Mouse (Mus musculus): ENCODE measurements around the gene Trit1. TPM values are rescaled to one million over a fixed set of nuclear protein-coding genes. Genes with fewer than 3 reads are reported as not detected.

The Trit1 gene
- polyA plus RNA-seq, 1 experiment = 20.4 TPM

- no peak for DNase-seq (ENCODE audit: low read depth)
- TF ChIP-seq CTCF (IDR thresholded peaks at IDR 0.05; ENCODE audit: borderline replicate concordance, extremely low read depth, insufficient read depth, insufficient read length) (0 out of 2 replicates have a peak, but pooled peaks have one; percentile 0), POLR2A (IDR thresholded peaks at IDR 0.05; ENCODE audit: borderline replicate concordance, extremely low read depth, insufficient read depth, insufficient read length, poor library complexity, severe bottlenecking) (no peak)
Observed at GRCm38 (mm10) chr4:123022896-123023295, 6.5 kb downstream of the Trit1 start.

- no peak for TF ChIP-seq POLR2A (IDR thresholded peaks at IDR 0.05; ENCODE audit: borderline replicate concordance, extremely low read depth, insufficient read depth, insufficient read length, poor library complexity, severe bottlenecking)
- TF ChIP-seq CTCF (IDR thresholded peaks at IDR 0.05; ENCODE audit: borderline replicate concordance, extremely low read depth, insufficient read depth, insufficient read length) = no peak
- DNase-seq (ENCODE audit: low read depth) = no peak
Observed at GRCm38 (mm10) chr4:123025418-123025817, 9.0 kb downstream of the Trit1 start.

GRCm38 (mm10) chr4:123026161-123026560 is 9.8 kb downstream of the Trit1 start:
- DNase-seq (ENCODE audit: low read depth) = no peak
- TF ChIP-seq CTCF (IDR thresholded peaks at IDR 0.05; ENCODE audit: borderline replicate concordance, extremely low read depth, insufficient read depth, insufficient read length) (no peak), POLR2A (IDR thresholded peaks at IDR 0.05; ENCODE audit: borderline replicate concordance, extremely low read depth, insufficient read depth, insufficient read length, poor library complexity, severe bottlenecking) (no peak)

DNA sequence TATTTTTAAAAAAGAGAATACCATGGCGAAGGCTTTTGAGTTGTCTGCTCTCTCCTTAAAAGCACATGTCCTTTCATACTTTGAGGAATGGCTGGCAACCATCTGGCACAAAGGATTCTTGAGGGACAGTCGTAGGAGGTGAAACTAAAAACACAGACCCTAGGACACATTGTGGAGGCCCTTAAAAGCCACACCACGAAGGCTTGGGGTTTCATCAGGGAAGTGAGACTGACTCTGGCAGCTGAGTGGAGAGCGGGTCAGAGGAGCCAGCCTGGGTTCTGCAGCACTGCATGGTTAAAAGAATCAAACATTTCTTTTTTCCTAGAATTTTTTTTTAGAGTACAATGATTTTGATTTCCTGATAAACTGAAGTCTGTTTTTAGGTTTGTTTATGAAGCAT is 10.2 kb downstream of the Trit1 start:
- DNase-seq (ENCODE audit: low read depth) = no peak
- TF ChIP-seq CTCF (IDR thresholded peaks at IDR 0.05; ENCODE audit: borderline replicate concordance, extremely low read depth, insufficient read depth, insufficient read length) = no peak
- TF ChIP-seq POLR2A (IDR thresholded peaks at IDR 0.05; ENCODE audit: borderline replicate concordance, extremely low read depth, insufficient read depth, insufficient read length, poor library complexity, severe bottlenecking) = no peak

DNA sequence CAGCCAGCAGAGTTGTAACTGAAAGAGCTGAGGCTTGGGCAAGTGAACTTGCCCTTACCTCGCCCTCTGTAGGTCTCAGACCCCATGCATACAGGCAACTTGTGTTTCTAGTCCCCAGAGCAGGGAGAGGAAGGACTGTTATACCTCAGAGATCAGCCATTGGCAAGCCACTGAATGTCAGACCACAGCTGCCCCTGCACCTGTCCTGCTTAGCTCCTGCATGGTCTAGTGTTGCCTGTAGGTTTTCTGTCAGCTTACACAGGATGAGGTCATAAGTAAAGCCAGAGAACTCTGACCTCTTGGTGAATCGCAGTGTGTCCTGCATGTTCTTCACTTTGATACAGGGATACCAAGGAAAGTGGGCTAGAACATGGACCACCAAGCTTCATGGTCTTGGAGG is 18.4 kb downstream of the Trit1 start:
- no peak for DNase-seq (ENCODE audit: low read depth)
- no peak for TF ChIP-seq POLR2A (IDR thresholded peaks at IDR 0.05; ENCODE audit: borderline replicate concordance, extremely low read depth, insufficient read depth, insufficient read length, poor library complexity, severe bottlenecking)

DNA sequence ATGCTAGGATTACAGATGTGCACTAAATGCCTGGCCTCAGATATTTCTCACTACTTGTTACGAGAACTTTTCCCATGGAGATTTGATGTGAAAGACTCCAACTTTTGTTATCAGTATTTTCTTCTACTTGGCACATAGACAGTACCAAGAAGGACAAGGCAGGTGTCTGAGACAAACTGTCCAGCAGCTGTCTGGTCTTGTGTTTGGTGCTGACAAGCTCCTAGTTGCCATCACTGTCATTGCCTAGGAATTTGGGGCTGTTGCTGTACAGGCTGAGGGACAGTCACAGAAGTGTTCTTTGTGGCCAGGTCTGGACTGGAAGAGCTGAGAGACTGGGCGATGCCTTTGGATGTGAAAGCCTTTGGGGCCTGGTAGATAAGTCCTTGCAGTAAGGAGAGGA is 19.2 kb downstream of the Trit1 start:
- DNase-seq (ENCODE audit: low read depth) = no peak
- TF ChIP-seq CTCF (IDR thresholded peaks at IDR 0.05; ENCODE audit: borderline replicate concordance, extremely low read depth, insufficient read depth, insufficient read length) (no peak), POLR2A (IDR thresholded peaks at IDR 0.05; ENCODE audit: borderline replicate concordance, extremely low read depth, insufficient read depth, insufficient read length, poor library complexity, severe bottlenecking) (no peak)

DNA sequence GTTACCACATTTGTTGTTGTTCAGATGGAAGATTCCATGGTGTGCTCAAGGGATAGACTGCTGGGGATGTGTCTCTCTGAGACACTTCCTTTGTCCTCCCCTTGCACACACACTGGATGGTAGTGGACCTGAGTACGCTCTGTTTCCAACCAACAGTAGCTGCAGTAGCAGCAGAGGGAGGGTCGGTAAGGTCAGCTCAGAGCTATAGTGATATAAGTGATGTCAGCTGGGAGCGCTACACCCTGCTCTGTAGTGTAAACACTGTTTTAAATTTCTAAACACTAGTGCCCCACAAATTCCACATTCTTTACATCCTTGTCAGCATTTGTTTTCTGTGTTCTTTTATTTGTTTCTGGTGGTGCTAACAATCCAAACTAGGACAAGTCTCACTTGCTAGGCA is 20.3 kb downstream of the Trit1 start:
- TF ChIP-seq POLR2A (IDR thresholded peaks at IDR 0.05; ENCODE audit: borderline replicate concordance, extremely low read depth, insufficient read depth, insufficient read length, poor library complexity, severe bottlenecking) (no peak), CTCF (IDR thresholded peaks at IDR 0.05; ENCODE audit: borderline replicate concordance, extremely low read depth, insufficient read depth, insufficient read length) (no peak)
- DNase-seq (ENCODE audit: low read depth) = no peak

DNA sequence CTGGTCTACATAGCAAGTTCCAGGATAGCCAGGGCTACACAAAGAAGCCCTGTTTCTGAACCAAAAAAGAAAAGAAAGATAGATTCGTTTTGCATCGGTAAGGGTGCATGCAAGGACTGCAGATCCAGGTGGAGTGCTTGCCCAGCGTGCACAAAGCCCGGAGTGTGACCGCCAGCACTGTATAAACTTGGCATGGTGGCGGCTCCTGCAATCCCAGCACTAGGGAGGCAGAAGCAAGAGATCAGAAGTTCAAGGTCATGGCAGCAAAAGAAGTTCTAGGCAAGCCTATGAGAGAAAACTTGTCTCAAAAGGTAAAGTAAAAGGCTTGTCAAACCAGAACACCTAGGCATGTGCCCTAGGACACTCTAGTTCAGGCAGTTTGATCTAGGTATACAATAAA is 24.7 kb downstream of the Trit1 start:
- DNase-seq (ENCODE audit: low read depth) = no peak

DNA sequence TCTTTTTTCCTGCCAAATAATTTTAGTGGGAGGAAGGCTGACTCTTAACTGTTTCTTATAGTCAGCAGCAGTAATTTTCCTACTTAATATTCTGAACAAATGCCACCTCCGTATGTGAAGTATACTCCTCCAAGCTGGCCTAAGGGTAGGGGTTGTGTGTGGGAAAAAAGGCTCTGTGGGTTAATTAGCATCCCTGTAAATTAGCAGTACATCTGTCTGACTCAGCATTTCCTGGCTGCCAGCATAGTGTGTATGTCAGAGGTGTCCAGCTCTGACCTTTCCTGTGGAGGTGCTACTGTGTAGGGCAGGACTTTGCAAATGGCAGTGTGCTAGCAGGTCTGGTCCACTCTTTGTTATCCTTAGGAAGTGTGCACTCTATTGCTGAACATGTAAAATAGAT is 27.5 kb downstream of the Trit1 start:
- peak; percentile 63 for DNase-seq (ENCODE audit: low read depth)
- TF ChIP-seq POLR2A (IDR thresholded peaks at IDR 0.05; ENCODE audit: borderline replicate concordance, extremely low read depth, insufficient read depth, insufficient read length, poor library complexity, severe bottlenecking) (no peak), CTCF (IDR thresholded peaks at IDR 0.05; ENCODE audit: borderline replicate concordance, extremely low read depth, insufficient read depth, insufficient read length) (no peak)

More for the DNA sequence above, 24.7 kb downstream of the Trit1 start:
- no peak for TF ChIP-seq CTCF (IDR thresholded peaks at IDR 0.05; ENCODE audit: borderline replicate concordance, extremely low read depth, insufficient read depth, insufficient read length)
- no peak for TF ChIP-seq POLR2A (IDR thresholded peaks at IDR 0.05; ENCODE audit: borderline replicate concordance, extremely low read depth, insufficient read depth, insufficient read length, poor library complexity, severe bottlenecking)

DNA sequence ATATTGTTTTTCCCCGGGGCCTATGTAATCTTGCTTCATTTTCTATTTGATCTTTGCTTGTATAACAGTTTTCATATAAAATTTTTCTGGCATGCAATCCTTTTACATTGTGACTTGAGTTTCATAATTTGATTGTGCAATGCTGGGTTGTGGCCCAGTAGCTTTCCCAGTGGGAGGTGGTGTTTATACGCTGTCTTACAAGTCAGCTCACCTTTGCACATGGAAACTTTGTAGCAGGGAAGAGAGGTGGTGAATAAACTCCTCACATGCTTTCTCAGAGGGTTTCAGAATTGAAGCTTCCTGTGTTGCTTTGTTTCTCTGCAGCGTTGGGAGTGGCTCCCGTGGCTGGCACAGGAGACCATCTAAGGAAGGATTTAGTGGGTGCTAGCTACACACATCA is 28.4 kb downstream of the Trit1 start:
- DNase-seq (ENCODE audit: low read depth) = no peak
- no peak for TF ChIP-seq POLR2A (IDR thresholded peaks at IDR 0.05; ENCODE audit: borderline replicate concordance, extremely low read depth, insufficient read depth, insufficient read length, poor library complexity, severe bottlenecking)
- no peak for TF ChIP-seq CTCF (IDR thresholded peaks at IDR 0.05; ENCODE audit: borderline replicate concordance, extremely low read depth, insufficient read depth, insufficient read length)

GRCm38 (mm10) chr4:123046300-123046699 is 29.9 kb downstream of the Trit1 start:
- no peak for DNase-seq (ENCODE audit: low read depth)
- TF ChIP-seq POLR2A (IDR thresholded peaks at IDR 0.05; ENCODE audit: borderline replicate concordance, extremely low read depth, insufficient read depth, insufficient read length, poor library complexity, severe bottlenecking) (no peak), CTCF (IDR thresholded peaks at IDR 0.05; ENCODE audit: borderline replicate concordance, extremely low read depth, insufficient read depth, insufficient read length) (no peak)

GRCm38 (mm10) chr4:123050681-123051211 is 34.3 kb downstream of the Trit1 start:
- TF ChIP-seq POLR2A (IDR thresholded peaks at IDR 0.05; ENCODE audit: borderline replicate concordance, extremely low read depth, insufficient read depth, insufficient read length, poor library complexity, severe bottlenecking) (no peak), CTCF (IDR thresholded peaks at IDR 0.05; ENCODE audit: borderline replicate concordance, extremely low read depth, insufficient read depth, insufficient read length) (no peak)
- DNase-seq (ENCODE audit: low read depth) = peak; percentile 97
